Mouse (Mus musculus) embryonic facial prominence, embryonic 11.5 days (tissue): ENCODE data around the gene Atp2c2. TPM values are rescaled to one million over a fixed set of nuclear protein-coding genes. Genes with fewer than 3 reads are reported as not detected.

ENCODE experiments used
- ATAC-seq: fragments of 200-750 bp; cut with Nextera tagmentation; replicated peaks from 2 replicates; pipeline ENCODE4 v1.8.0; 2017; ENCODE audit warnings: low read depth; ENCODE audit not compliant: insufficient number of reproducible peaks, low FRiP score, low TSS enrichment
- DNase-seq: peaks from one replicate; pipeline ENCODE4 v3.0.0-alpha.2; 2015; ENCODE audit warnings: low spot score
- H3K27ac ChIP-seq: fragments of 300-500 bp; sonication (generic); replicated peaks from 2 replicates; pipeline ENCODE4 v1.5.1; 2014; ENCODE audit warnings: mild to moderate bottlenecking, low read depth, low read length, control low read depth
- H3K27me3 ChIP-seq: fragments of 300-500 bp; sonication (generic); 2 replicates; pipeline ENCODE4 v1.6.1; 2014; ENCODE audit warnings: mild to moderate bottlenecking, low read length, moderate library complexity, mixed read lengths; ENCODE audit not compliant: control insufficient read depth, insufficient read depth
- H3K36me3 ChIP-seq: fragments of 300-500 bp; sonication (generic); replicated peaks from 2 replicates; pipeline ENCODE4 v1.6.1; 2014; ENCODE audit warnings: low read depth, mild to moderate bottlenecking, low read length, moderate library complexity, mixed read lengths; ENCODE audit not compliant: control insufficient read depth, insufficient read depth
- H3K4me1 ChIP-seq: fragments of 300-500 bp; sonication (generic); 2 replicates; pipeline ENCODE4 v1.6.1; 2014; ENCODE audit warnings: low read length, mixed read lengths; ENCODE audit not compliant: control insufficient read depth, insufficient read depth
- H3K4me2 ChIP-seq: fragments of 300-500 bp; sonication (generic); 2 replicates; pipeline ENCODE4 v1.6.1; 2014; ENCODE audit warnings: low read depth, mild to moderate bottlenecking, control low read depth, low read length, moderate library complexity
- H3K4me3 ChIP-seq: fragments of 300-500 bp; sonication (generic); 2 replicates; pipeline ENCODE4 v1.5.1; 2014; ENCODE audit warnings: low read depth, low read length, control low read depth
- H3K9ac ChIP-seq: fragments of 300-500 bp; sonication (generic); replicated peaks from 2 replicates; pipeline ENCODE4 v1.6.1; 2014; ENCODE audit warnings: mild to moderate bottlenecking, control low read depth, low read length
- H3K9me3 ChIP-seq: fragments of 300-500 bp; sonication (generic); replicated peaks from 2 replicates; pipeline ENCODE4 v1.6.1; 2016; ENCODE audit warnings: mild to moderate bottlenecking, low read length, inconsistent platforms, mixed read lengths; ENCODE audit not compliant: control insufficient read depth
- WGBS: fragments of 180-500 bp; shearing (Covaris S2); extraction: QIAGEN DNeasy Blood & Tissue Kit; methylation state at CpG from one replicate; pipeline ENCODE4 v1.1.7; 2014; 5-methylcytosine and 5-hydroxymethylcytosine counted together
- polyA plus RNA-seq: library from polyadenylated mRNA; unstranded; fragments of >200 nt; fragmentation: Nextera tagmentation; extraction: Ambion mirVana; gene quantifications from 2 replicates; pipeline ENCODE4 v1.2.1, GENCODE M21; 2014

Atp2c2 gene
- polyA plus RNA-seq, 1 experiment from 2014 or later, result 1.3 TPM

DNA sequence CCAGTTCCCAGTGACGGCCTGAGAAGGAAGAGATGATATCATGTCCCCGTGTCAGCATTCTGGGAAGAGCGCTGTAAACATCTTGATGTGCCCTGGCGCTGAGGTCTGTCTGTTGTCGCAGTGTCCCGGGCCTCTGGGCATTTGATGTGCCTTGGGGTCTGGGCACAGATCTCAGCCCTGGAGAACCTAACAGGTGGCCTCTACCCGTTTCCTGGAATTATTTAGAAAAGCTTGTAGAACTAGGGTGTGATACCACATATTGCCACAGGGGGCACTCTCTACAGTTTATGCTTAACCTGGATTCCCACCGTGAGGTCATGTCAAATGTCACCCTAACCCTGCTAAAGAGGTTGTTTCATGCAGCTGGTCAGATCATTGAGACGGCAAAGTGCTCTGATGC, 18.0 kb downstream of the Atp2c2 start:
- DNase-seq (peak; percentile 54), ATAC-seq (no peak)
- no peak overlapping the region for H3K27ac ChIP-seq
- H3K36me3 ChIP-seq, result no peaks in the 10 kb centered on the region
- H3K4me1 ChIP-seq, result no peaks in the 10 kb centered on the region
- H3K9me3 ChIP-seq, result no peaks in the 10 kb centered on the region
- WGBS, result 54% methylated on average over 9 of the region's 9 CpGs
- no peaks in the 10 kb centered on the region for H3K27me3 ChIP-seq
- no peak overlapping the region for H3K4me3 ChIP-seq
- no peak overlapping the region for H3K9ac ChIP-seq
- no peak overlapping the region for H3K4me2 ChIP-seq

DNA sequence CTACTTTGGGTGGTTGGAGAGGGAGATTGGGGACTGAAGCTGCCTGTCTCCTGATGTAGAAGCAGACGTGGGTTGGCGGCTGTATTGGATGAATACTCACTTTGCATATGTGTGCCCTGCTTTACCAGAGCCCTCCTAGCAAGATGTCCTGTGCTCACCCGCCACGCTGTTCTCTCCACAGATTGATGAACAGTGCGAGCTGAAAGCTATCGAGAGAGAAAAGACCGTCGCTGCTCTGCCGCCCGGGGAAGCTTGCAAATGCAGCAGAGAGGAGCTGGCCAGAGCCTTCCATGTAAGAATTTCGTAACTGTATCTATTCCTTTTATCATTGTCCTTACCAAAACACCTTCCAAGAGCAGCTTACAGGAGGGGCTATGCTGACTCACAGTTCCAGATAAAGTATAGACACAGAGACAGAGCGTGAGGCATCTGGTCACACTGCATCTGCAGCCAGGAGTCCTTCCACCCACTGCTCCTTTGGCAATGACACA, 19.2 kb downstream of the Atp2c2 start:
- Histone ChIP-seq H3K27me3 (no peaks in the 10 kb centered on the region), H3K36me3 (no peaks in the 10 kb centered on the region), H3K4me1 (no peaks in the 10 kb centered on the region), H3K27ac (no peak overlapping the region), H3K9ac (no peak overlapping the region), H3K4me3 (no peak overlapping the region), H3K9me3 (no peaks in the 10 kb centered on the region), H3K4me2 (no peak overlapping the region)
- DNase-seq (no peak), ATAC-seq (no peak)
- WGBS, result 77% methylated on average over 12 of the region's 12 CpGs

DNA sequence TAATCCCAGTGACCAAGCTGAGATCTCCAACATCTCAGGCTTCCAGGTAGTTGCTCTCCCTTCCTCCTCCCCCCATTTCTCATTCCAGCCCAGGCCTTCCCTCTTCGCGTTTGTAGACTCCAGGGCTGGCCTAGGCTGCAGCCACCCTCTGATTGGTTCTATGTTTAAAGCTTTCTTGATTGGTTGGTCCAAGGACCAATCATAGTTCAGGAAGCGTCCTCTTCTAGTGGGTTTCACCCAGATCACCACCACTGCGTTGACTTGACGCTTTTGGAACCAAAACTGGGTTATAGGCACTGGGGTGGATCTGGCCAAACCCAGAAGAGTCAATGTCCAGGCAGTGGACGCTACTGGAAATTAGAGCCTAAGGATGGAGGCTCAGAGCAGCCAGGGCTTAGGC, 22.5 kb downstream of the Atp2c2 start:
- DNase-seq (no peak), ATAC-seq (no peak)
- Histone ChIP-seq H3K36me3 (no peaks in the 10 kb centered on the region), H3K27ac (no peak overlapping the region), H3K9me3 (no peaks in the 10 kb centered on the region), H3K4me3 (no peak overlapping the region), H3K4me2 (no peak overlapping the region), H3K4me1 (no peaks in the 10 kb centered on the region), H3K27me3 (no peaks in the 10 kb centered on the region), H3K9ac (no peak overlapping the region)
- WGBS, result 52% methylated on average over 6 of the region's 6 CpGs

DNA sequence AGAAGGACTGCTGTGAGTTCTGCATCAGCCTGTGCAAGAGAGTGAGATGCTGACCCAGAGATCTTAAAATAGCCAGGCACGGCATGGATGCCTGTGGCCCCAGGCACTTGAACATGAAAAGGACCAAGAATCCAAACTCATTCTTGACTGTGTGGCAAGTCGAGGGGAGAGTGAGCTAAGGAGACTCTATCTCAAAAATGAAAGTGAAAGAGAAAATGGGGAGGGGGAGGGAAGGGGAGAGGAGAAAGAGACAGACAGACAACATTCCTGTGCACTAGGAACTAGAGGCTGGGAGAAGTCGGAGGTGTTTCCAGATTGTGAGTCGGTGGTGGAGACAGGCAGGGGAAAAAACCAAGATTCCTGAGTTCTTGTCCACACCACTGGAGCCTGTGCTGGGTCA, 23.9 kb downstream of the Atp2c2 start:
- no peak overlapping the region for H3K4me2 ChIP-seq
- H3K27me3 ChIP-seq, result no peaks in the 10 kb centered on the region
- 59% methylated on average over 4 of the region's 4 CpGs for WGBS
- no peaks in the 10 kb centered on the region for H3K4me1 ChIP-seq
- no peaks in the 10 kb centered on the region for H3K36me3 ChIP-seq
- H3K27ac ChIP-seq, result no peak overlapping the region
- H3K9me3 ChIP-seq, result no peaks in the 10 kb centered on the region
- DNase-seq (no peak), ATAC-seq (no peak)
- H3K9ac ChIP-seq, result no peak overlapping the region
- H3K4me3 ChIP-seq, result no peak overlapping the region

DNA sequence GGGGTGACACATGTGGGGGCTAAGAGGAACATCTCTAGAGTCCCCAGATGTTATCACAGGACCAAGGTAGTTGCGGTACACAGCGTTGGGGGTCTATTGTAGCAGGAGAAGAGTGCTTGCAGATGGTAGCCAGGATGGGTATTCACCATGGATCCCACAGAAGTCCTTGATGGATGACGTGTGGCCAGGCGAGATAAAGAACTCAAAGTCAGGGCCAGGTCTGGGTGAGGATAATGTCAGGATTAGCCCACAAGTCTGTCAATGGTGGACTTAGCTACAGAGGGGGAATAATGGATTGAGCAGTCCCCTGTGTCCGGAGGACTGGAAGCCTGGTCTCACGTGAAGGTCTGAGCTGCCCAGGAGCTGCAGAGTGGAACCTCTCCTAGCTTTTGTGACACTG, 24.8 kb downstream of the Atp2c2 start:
- H3K4me1 ChIP-seq, result no peaks in the 10 kb centered on the region
- no peaks in the 10 kb centered on the region for H3K36me3 ChIP-seq
- WGBS, result 84% methylated on average over 6 of the region's 6 CpGs
- H3K4me3 ChIP-seq, result no peak overlapping the region
- no peak for DNase-seq
- no peak overlapping the region for H3K27ac ChIP-seq
- no peak overlapping the region for H3K9ac ChIP-seq
- no peak overlapping the region for H3K4me2 ChIP-seq
- no peaks in the 10 kb centered on the region for H3K27me3 ChIP-seq
- ATAC-seq, result no peak
- no peaks in the 10 kb centered on the region for H3K9me3 ChIP-seq

DNA sequence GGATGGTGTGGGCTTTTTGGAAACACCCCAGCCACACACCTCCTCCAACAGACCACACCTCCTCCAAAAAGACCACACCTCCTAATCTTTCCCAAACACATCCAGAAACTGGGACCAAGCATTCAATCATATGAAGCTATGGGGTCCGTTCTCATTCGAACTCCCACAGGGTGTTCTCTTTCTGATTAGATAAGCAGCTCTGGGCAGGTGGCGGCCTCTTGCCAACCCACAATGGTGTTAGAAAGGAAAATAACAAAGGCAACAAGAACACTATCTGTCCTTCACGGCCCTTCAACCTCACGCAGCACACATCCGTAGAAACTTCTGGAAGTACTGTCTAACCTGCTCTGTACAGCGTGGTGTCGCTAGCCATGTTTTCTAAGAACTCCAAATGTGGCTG, 27.3 kb downstream of the Atp2c2 start:
- WGBS, result 91% methylated on average over 8 of the region's 8 CpGs
- H3K4me2 ChIP-seq, result no peak overlapping the region
- H3K27ac ChIP-seq, result no peak overlapping the region
- no peaks in the 10 kb centered on the region for H3K27me3 ChIP-seq
- H3K4me3 ChIP-seq, result no peak overlapping the region
- no peak for ATAC-seq
- H3K36me3 ChIP-seq, result no peaks in the 10 kb centered on the region
- no peak for DNase-seq
- no peaks in the 10 kb centered on the region for H3K4me1 ChIP-seq
- no peaks in the 10 kb centered on the region for H3K9me3 ChIP-seq
- no peak overlapping the region for H3K9ac ChIP-seq

DNA sequence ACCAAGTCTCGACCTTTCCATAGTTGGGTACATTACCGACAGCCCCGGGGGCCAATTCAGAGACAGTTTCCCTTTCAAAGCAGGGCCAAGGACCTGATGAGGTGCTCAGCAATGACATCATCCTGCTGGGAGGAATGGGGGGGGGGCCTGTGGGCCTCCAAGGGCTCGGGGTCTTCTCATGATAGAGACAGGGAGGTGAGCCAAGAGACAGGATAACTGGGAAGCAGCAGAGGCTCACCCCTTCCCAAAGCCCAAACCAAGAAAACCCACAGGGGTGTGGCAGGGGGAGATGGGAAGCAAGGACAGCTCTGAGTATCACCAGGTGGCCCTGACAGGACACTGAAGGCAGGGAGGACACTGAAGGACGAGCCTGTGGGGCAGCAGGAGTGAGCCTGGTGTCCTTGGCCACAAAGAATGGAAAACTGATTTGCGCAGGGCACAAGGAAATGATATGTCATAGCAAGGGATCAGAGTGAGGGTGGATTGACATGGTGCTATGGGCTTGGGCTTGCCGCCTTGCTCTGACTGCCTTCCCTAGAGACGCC, 28.6 kb downstream of the Atp2c2 start:
- Histone ChIP-seq H3K9me3 (no peaks in the 10 kb centered on the region), H3K4me1 (no peaks in the 10 kb centered on the region), H3K27ac (no peak overlapping the region), H3K4me2 (no peak overlapping the region), H3K27me3 (no peaks in the 10 kb centered on the region), H3K9ac (no peak overlapping the region), H3K36me3 (no peaks in the 10 kb centered on the region), H3K4me3 (no peak overlapping the region)
- DNase-seq (no peak), ATAC-seq (no peak)
- 87% methylated on average over 8 of the region's 8 CpGs for WGBS

DNA sequence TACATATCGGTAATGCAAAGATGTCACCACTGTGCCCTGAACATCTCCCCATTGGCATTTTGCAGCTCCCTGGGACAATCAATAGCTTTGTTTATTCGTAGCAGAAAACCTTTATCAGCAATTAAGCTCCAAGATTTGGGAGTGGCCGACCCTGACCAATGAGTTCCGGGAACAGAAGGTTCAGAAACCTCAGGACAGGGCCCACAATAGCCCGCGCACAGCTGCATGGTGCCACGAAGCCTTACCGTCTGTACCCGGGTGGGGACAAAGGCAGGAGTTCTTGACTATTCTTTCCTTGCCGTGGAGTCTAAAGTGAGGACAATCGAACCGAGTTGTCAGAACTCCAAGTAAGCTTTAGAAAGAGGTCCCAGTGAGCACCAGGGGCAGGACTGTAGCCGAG, 32.3 kb downstream of the Atp2c2 start:
- H3K4me2 ChIP-seq, result no peak overlapping the region
- H3K9me3 ChIP-seq, result no peaks in the 10 kb centered on the region
- ATAC-seq, result no peak
- no peak overlapping the region for H3K4me3 ChIP-seq
- H3K4me1 ChIP-seq, result no peaks in the 10 kb centered on the region
- H3K9ac ChIP-seq, result no peak overlapping the region
- WGBS, result 79% methylated on average over 13 of the region's 13 CpGs
- H3K27me3 ChIP-seq, result no peaks in the 10 kb centered on the region
- H3K27ac ChIP-seq, result no peak overlapping the region
- no peak for DNase-seq
- no peaks in the 10 kb centered on the region for H3K36me3 ChIP-seq
